Mouse (Mus musculus) midbrain, embryonic 13.5 days (tissue): ENCODE data around the gene Gm9507. TPM values are rescaled to one million over a fixed set of nuclear protein-coding genes. Genes with fewer than 3 reads are reported as not detected.
"Not testable (repeated sequence)": the region's sequence is repeated elsewhere in the genome, so short reads cannot be mapped to it uniquely, and the experiment has no call there.

Source experiments
- ATAC-seq: fragments of 200-750 bp; cut with Nextera tagmentation; 2 replicates; pipeline ENCODE4 v1.8.0; 2017; ENCODE audit warnings: mild to moderate bottlenecking, moderate TSS enrichment, moderate library complexity
- H3K27ac ChIP-seq: fragments of 300-500 bp; sonication (generic); 2 replicates; pipeline ENCODE4 v1.5.1; 2015; ENCODE audit warnings: inconsistent platforms, mild to moderate bottlenecking, moderate library complexity
- H3K27me3 ChIP-seq: fragments of 300-500 bp; sonication (generic); 2 replicates; pipeline ENCODE4 v1.6.1; 2015; ENCODE audit warnings: mild to moderate bottlenecking, inconsistent platforms
- H3K36me3 ChIP-seq: fragments of 300-500 bp; sonication (generic); 2 replicates; pipeline ENCODE4 v1.6.1; 2015; ENCODE audit warnings: mild to moderate bottlenecking, inconsistent platforms
- H3K4me1 ChIP-seq: fragments of 300-500 bp; sonication (generic); replicated peaks from 2 replicates; pipeline ENCODE4 v1.6.1; 2015; ENCODE audit warnings: inconsistent platforms
- H3K4me2 ChIP-seq: fragments of 300-500 bp; sonication (generic); replicated peaks from 2 replicates; pipeline ENCODE4 v1.6.1; 2015; ENCODE audit warnings: moderate library complexity, mild to moderate bottlenecking, inconsistent platforms
- H3K4me3 ChIP-seq: fragments of 300-500 bp; sonication (generic); replicated peaks from 2 replicates; pipeline ENCODE4 v1.5.1; 2015; ENCODE audit warnings: mild to moderate bottlenecking, inconsistent platforms
- H3K9ac ChIP-seq: fragments of 300-500 bp; sonication (generic); replicated peaks from 2 replicates; pipeline ENCODE4 v1.6.1; 2015; ENCODE audit warnings: mild to moderate bottlenecking, inconsistent platforms
- H3K9me3 ChIP-seq: fragments of 300-500 bp; sonication (generic); 2 replicates; pipeline ENCODE4 v1.6.1; 2016; ENCODE audit warnings: mild to moderate bottlenecking, inconsistent platforms
- WGBS: fragments of 180-500 bp; shearing (Covaris S2); methylation state at CpG from one replicate; pipeline ENCODE4 v1.1.7; 2015; 5-methylcytosine and 5-hydroxymethylcytosine counted together
- polyA plus RNA-seq: library from polyadenylated mRNA; unstranded; fragments of >200 nt; fragmentation: Nextera tagmentation; extraction: Ambion mirVana; gene quantifications from 2 replicates; pipeline ENCODE4 v1.2.1, GENCODE M21; 2015

Gm9507 gene
- polyA plus RNA-seq, 1 experiment from 2014 or later, result not detected

GRCm38 (mm10) chr10:77798921-77799508, 12.6 kb downstream of the Gm9507 start, which contains the start of gene Gm19668:
TSS of gene Gm19668 (minus strand) at chr10:77799133.
- Histone ChIP-seq H3K9me3 (no peaks in the 10 kb centered on the region), H3K4me1 (peaks cover 16% of the 10 kb centered on the region), H3K27ac (peak within 1 kb of the TSS; percentile 73), H3K4me3 (no peak within 1 kb of the TSS), H3K27me3 (no peaks in the 10 kb centered on the region), H3K9ac (no peak within 1 kb of the TSS), H3K36me3 (no peaks in the 10 kb centered on the region), H3K4me2 (no peak within 1 kb of the TSS)
- 68% methylated on average over 8 of the region's 8 CpGs for whole genome bisulfite sequencing
- no peak for ATAC-seq

DNA sequence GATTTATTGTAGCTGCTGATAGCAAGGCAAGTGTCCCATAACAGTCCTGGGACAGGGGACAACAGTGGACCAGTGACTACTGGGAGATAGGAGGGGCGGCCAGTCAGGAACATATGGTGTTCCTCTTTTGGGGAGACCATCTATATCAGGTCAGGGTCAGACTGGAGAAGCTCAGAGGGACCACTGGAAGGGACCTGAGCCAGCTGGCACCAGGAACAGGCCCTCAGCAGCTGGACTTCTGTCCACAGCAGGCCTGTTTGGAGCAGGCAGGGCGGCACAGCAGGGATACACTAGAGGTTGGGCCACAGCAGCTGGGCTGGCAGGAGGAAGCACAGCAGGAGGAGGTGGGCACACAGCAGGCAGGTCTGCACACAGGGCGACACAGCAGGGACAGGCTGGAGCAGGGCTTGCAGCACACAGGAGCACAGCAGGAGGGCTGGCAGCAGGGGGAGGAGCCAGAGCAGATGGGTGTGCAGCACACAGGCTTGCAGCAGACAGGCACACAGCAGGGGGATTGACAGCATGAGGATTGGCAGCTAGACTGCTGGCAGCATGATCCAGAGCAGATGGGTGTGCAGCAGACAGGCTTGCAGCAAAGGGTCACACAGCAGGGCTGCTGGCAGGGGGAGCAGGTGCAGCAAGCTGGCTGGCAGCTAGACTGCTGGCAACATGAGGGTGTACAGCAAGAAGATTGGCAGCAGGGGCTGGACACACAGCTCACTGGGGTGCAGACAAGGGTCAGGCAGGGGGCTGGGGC, 13.3 kb downstream of the Gm9507 start:
- not testable (repeated sequence) for H3K36me3 ChIP-seq, H3K9me3 ChIP-seq, H3K4me2 ChIP-seq, H3K27me3 ChIP-seq, H3K9ac ChIP-seq, H3K4me3 ChIP-seq
- 37% methylated on average over 3 of the region's 3 CpGs for WGBS
- ATAC-seq, result 0 out of 2 replicates have a peak, but pooled peaks have one; percentile 43
- Histone ChIP-seq H3K4me1 (peaks cover 16% of the 10 kb centered on the region), H3K27ac (peak overlapping the region; percentile 73)

DNA sequence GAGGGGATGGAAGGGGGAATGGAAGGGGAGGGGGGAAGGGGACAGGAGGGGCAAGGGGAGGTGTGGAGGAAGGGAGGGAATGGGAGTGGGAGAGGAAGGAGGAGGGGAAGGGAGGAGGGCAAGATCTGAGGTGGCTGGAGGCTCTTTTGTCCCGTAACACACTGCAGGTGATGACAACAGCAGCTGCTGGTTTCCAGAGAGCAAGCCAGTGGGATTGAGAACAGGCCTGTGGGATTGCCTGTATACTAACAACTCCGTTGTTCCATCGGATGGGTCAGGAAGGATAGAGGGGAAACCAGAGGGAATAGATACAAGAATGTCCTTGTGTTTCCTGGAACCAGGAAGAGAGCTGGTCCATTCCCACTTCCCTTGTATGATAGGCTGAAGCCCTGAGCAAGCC, 14.0 kb downstream of the Gm9507 start:
- H3K4me1 ChIP-seq, result peaks cover 16% of the 10 kb centered on the region
- no peak for ATAC-seq
- no peak overlapping the region for H3K4me2 ChIP-seq
- H3K27me3 ChIP-seq, result no peaks in the 10 kb centered on the region
- H3K4me3 ChIP-seq, result no peak overlapping the region
- WGBS, result 12% methylated on average over 3 of the region's 3 CpGs
- H3K9me3 ChIP-seq, result no peaks in the 10 kb centered on the region
- H3K36me3 ChIP-seq, result no peaks in the 10 kb centered on the region
- H3K9ac ChIP-seq, result no peak overlapping the region; the same call in 1 of the 2 replicates
- H3K27ac ChIP-seq, result peak overlapping the region; percentile 73

GRCm38 (mm10) chr10:77794976-77795375, 16.7 kb downstream of the Gm9507 start, which contains the start of gene Gm9639:
TSS of gene Gm9639 (minus strand) at chr10:77795076.
- no peak within 1 kb of the TSS for H3K9ac ChIP-seq
- peak within 1 kb of the TSS; percentile 58; the same call in 1 of the 2 replicates for H3K27ac ChIP-seq
- no peak within 1 kb of the TSS for H3K4me2 ChIP-seq
- no peaks in the 10 kb centered on the region for H3K9me3 ChIP-seq
- no peaks in the 10 kb centered on the region for H3K36me3 ChIP-seq
- 52% methylated on average over 2 of the region's 2 CpGs for WGBS
- peaks cover 16% of the 10 kb centered on the region for H3K4me1 ChIP-seq
- H3K4me3 ChIP-seq, result no peak within 1 kb of the TSS
- no peak for ATAC-seq
- H3K27me3 ChIP-seq, result no peaks in the 10 kb centered on the region

GRCm38 (mm10) chr10:77788621-77789020, 23.0 kb downstream of the Gm9507 start:
- H3K27me3 ChIP-seq, result no peaks in the 10 kb centered on the region
- WGBS, result 84% methylated on average over 2 of the region's 2 CpGs

GRCm38 (mm10) chr10:77787876-77788275, 23.8 kb downstream of the Gm9507 start, which contains the start of gene Gm7137:
TSS of gene Gm7137 (minus strand) at chr10:77788200.
- not testable (repeated sequence) for ATAC-seq, H3K36me3 ChIP-seq, H3K27me3 ChIP-seq, H3K9me3 ChIP-seq, H3K4me3 ChIP-seq, H3K4me2 ChIP-seq, H3K9ac ChIP-seq, H3K27ac ChIP-seq, H3K4me1 ChIP-seq
- WGBS, result 43% methylated on average over 1 of the region's 1 CpGs

More at GRCm38 (mm10) chr10:77788621-77789020, 23.0 kb downstream of the Gm9507 start:
- Histone ChIP-seq H3K4me3 (no peak overlapping the region), H3K9ac (no peak overlapping the region), H3K4me2 (no peak overlapping the region), H3K9me3 (no peaks in the 10 kb centered on the region), H3K4me1 (no peaks in the 10 kb centered on the region), H3K36me3 (no peaks in the 10 kb centered on the region), H3K27ac (no peak overlapping the region)
- no peak for ATAC-seq

DNA sequence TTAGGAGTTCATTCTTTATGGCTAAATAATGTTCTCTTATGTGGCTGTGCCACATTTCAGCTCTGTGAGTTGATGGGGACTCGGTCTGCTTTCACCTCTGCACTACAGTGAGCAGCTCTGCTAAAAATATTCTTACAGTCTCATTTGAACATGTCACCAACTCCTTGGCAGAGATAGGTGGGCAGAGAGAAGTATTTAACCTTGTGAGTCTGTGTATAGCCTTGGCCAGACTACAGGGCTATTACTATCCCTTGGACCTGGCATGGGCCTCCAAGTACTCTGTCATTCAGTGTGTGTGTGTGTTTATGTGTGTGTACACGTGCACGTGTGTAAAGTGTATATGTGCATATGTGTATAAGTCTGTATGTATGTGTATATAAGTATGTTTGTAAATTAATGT, 28.2 kb downstream of the Gm9507 start:
- H3K9ac ChIP-seq, H3K27ac ChIP-seq, H3K4me3 ChIP-seq, H3K27me3 ChIP-seq, H3K4me1 ChIP-seq, ATAC-seq, H3K4me2 ChIP-seq, H3K9me3 ChIP-seq, H3K36me3 ChIP-seq: not testable (repeated sequence)
- 93% methylated on average over 2 of the region's 3 CpGs for WGBS

GRCm38 (mm10) chr10:77782442-77782841, 29.2 kb downstream of the Gm9507 start, which contains the start of gene Gm3250:
TSS of gene Gm3250 (minus strand) at chr10:77782542.
- H3K27me3 ChIP-seq, H3K9me3 ChIP-seq, H3K4me3 ChIP-seq, H3K27ac ChIP-seq, H3K9ac ChIP-seq, ATAC-seq, H3K4me1 ChIP-seq, H3K36me3 ChIP-seq, H3K4me2 ChIP-seq: not testable (repeated sequence)
- WGBS, result 33% methylated on average over 1 of the region's 1 CpGs

DNA sequence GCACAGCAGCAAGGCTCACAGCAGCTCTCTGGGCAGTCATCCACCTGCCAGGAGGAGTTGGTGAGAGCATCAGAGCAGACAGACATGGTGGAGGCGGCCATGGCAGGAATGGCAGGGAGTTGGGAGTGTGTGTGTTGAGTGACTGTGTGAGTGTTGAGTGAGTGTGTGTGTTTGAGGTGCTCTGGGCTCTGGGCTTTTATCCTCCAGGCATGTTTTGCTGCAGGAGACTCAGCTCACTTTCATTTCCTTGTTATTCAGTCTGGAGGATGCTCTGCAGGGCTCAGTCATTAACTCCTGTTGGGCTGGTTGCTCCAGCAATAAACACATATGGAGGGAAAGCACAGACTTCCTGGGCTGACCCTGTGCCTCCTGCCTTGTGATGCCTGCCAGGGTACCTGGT, 34.8 kb downstream of the Gm9507 start, which contains the start of gene Gm7138:
Gene Gm7138, minus strand, starts transcription at position 101 of the 400 bp plus-strand sequence.
- not testable (repeated sequence) for H3K4me3 ChIP-seq, H3K27ac ChIP-seq, H3K27me3 ChIP-seq, ATAC-seq, H3K36me3 ChIP-seq, H3K9ac ChIP-seq, H3K9me3 ChIP-seq, H3K4me1 ChIP-seq, H3K4me2 ChIP-seq
- WGBS, result 63% methylated on average over 1 of the region's 1 CpGs

- H3K9ac ChIP-seq, H3K4me2 ChIP-seq, ATAC-seq, H3K4me1 ChIP-seq, H3K27ac ChIP-seq, H3K4me3 ChIP-seq, H3K9me3 ChIP-seq, H3K27me3 ChIP-seq, H3K36me3 ChIP-seq: not testable (repeated sequence)
- WGBS, result 91% methylated on average over 3 of the region's 3 CpGs
Observed at GRCm38 (mm10) chr10:77772142-77772541, 39.5 kb downstream of the Gm9507 start.

GRCm38 (mm10) chr10:77771225-77771624, 40.4 kb downstream of the Gm9507 start, which contains the start of gene Gm3238:
TSS of gene Gm3238 (minus strand) at chr10:77771325.
- H3K36me3 ChIP-seq, H3K27me3 ChIP-seq, H3K4me2 ChIP-seq, ATAC-seq, H3K9me3 ChIP-seq, H3K27ac ChIP-seq, H3K4me1 ChIP-seq, H3K4me3 ChIP-seq, H3K9ac ChIP-seq: not testable (repeated sequence)
- 70% methylated on average over 1 of the region's 1 CpGs for WGBS

DNA sequence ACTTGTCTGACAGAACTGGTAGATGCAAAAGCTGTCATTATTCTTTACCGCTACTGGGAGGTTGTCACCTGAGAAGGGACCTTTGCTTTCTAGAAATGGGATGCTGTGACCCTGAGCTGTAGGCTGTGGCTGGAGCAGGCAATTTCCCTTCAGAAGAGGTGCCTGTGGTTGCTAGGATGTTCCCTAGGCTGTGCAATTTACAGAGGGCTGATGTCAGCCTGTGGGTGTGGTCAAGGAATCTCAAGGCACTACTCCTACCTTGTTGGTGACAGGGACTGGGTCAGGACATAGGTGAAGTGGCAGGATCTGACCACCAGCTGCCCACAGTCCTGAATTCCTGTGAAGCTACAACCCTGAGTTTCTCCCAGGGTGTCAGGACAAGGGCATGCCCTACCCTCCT, 41.9 kb downstream of the Gm9507 start:
- H3K9ac ChIP-seq, result no peak overlapping the region
- 87% methylated on average over 1 of the region's 1 CpGs for WGBS
- no peak for ATAC-seq

More for the DNA sequence above, 41.9 kb downstream of the Gm9507 start:
- H3K27me3 ChIP-seq, result no peaks in the 10 kb centered on the region
- no peaks in the 10 kb centered on the region for H3K36me3 ChIP-seq
- H3K4me2 ChIP-seq, result no peak overlapping the region
- H3K4me3 ChIP-seq, result no peak overlapping the region
- H3K9me3 ChIP-seq, result no peaks in the 10 kb centered on the region
- no peak overlapping the region for H3K27ac ChIP-seq
- H3K4me1 ChIP-seq, result no peaks in the 10 kb centered on the region
